Mouse (Mus musculus) olfactory bulb, adult 2 months (tissue): Measurements from ENCODE around the gene Azin2. TPM values are rescaled to one million over a fixed set of nuclear protein-coding genes. Genes with fewer than 3 reads are reported as not detected.

ENCODE experiments used
- H3K27ac ChIP-seq: fragments of 200-500 bp; 2 replicates; pipeline ENCODE4 v1.5.1; 2012; ENCODE audit warnings: low read depth, low read length; ENCODE audit not compliant: insufficient read depth
- H3K4me1 ChIP-seq: fragments of 200-500 bp; 2 replicates; pipeline ENCODE4 v1.6.1; 2012; ENCODE audit warnings: low read length; ENCODE audit not compliant: control insufficient read depth, insufficient read depth
- H3K4me3 ChIP-seq: fragments of 200-500 bp; 2 replicates; pipeline ENCODE4 v1.5.1; 2012; ENCODE audit warnings: mild to moderate bottlenecking, low read depth, low read length, moderate library complexity; ENCODE audit not compliant: insufficient read depth
- CTCF ChIP-seq: fragments of 200-500 bp; IDR thresholded peaks from 2 replicates; pipeline ENCODE4 v1.5.1; 2012; ENCODE audit warnings: low read depth, mild to moderate bottlenecking, low read length, moderate library complexity; ENCODE audit not compliant: insufficient read depth
- POLR2A ChIP-seq: fragments of 200-500 bp; IDR thresholded peaks from 2 replicates; pipeline ENCODE4 v1.6.1; 2012; ENCODE audit warnings: mild to moderate bottlenecking, low read depth, low read length, moderate library complexity; ENCODE audit not compliant: insufficient read depth
- WGBS: fragments of 180-500 bp; shearing (Covaris S2); methylation state at CpG from one replicate; pipeline ENCODE4 v1.1.7; 2018; 5-methylcytosine and 5-hydroxymethylcytosine counted together
- polyA plus RNA-seq: library from polyadenylated mRNA; stranded (reverse); fragments of >200 nt; gene quantifications from 2 replicates; pipeline ENCODE4 v1.2.4, GENCODE M21; 2012; ENCODE audit warnings: low replicate concordance; ENCODE audit not compliant: missing spikeins, insufficient read depth, insufficient read length

The Azin2 gene
- polyA plus RNA-seq, 1 experiment = not detected

GRCm38 (mm10) chr4:128886571-128886970 lies 75.7 kb downstream of the Azin2 start:
- TF ChIP-seq CTCF (no peak), POLR2A (no peak)
- H3K4me3 ChIP-seq = 0 out of 2 replicates have a peak overlapping the region, but pooled peaks have one; percentile 1
- no peak overlapping the region for H3K27ac ChIP-seq
- WGBS = 37% methylated on average over 5 of the region's 5 CpGs
- peaks cover 57% of the 10 kb centered on the region for H3K4me1 ChIP-seq

- H3K4me3 ChIP-seq = no peak overlapping the region
- 95% methylated on average over 8 of the region's 8 CpGs for WGBS
- peaks cover 48% of the 10 kb centered on the region for H3K4me1 ChIP-seq
- H3K27ac ChIP-seq = no peak overlapping the region
- TF ChIP-seq CTCF = no peak
- no peak for TF ChIP-seq POLR2A
These were observed 76.7 kb downstream of the Azin2 start for GRCm38 (mm10) chr4:128885540-128885939.

- no peak for TF ChIP-seq POLR2A
- TF ChIP-seq CTCF = no peak
- Histone ChIP-seq H3K4me3 (peak overlapping the region; percentile 71), H3K27ac (no peak overlapping the region), H3K4me1 (peaks cover 41% of the 10 kb centered on the region)
- 22% methylated on average over 5 of the region's 5 CpGs for WGBS
These were observed 77.5 kb downstream of the Azin2 start for GRCm38 (mm10) chr4:128884711-128885095.

GRCm38 (mm10) chr4:128883801-128884710 lies 78.2 kb downstream of the Azin2 start:
- peak overlapping the region; percentile 71 for H3K4me3 ChIP-seq
- under 1% methylated on average over 93 of the region's 94 CpGs for WGBS
- H3K4me1 ChIP-seq = peaks cover 40% of the 10 kb centered on the region
- H3K27ac ChIP-seq = peak overlapping the region; percentile 55
- no peak for TF ChIP-seq CTCF
- TF ChIP-seq POLR2A = 0 out of 2 replicates have a peak, but pooled peaks have one; percentile 29

- under 1% methylated on average over 35 of the region's 37 CpGs for WGBS
- Histone ChIP-seq H3K4me1 (peaks cover 44% of the 10 kb centered on the region), H3K4me3 (peak within 1 kb of the TSS; percentile 71), H3K27ac (peak within 1 kb of the TSS; percentile 55)
- TF ChIP-seq CTCF (no peak), POLR2A (peak; percentile 78; the same call in 1 of the 2 replicates)
These were observed 78.9 kb downstream of the Azin2 start, which contains the start of gene Trim62 for GRCm38 (mm10) chr4:128883379-128883781. TSS of gene Trim62 (plus strand) at chr4:128883580.

Other genes with a start within 250 kb of the Azin2 start
- not detected in 2 replicates for gene A3galt2, start 207.1 kb downstream of the Azin2 start, polyA plus RNA-seq
- gene Zfp362, start 156.4 kb downstream of the Azin2 start, polyA plus RNA-seq = not detected in 2 replicates
- gene Trim62, start 78.9 kb downstream of the Azin2 start, polyA plus RNA-seq = not detected in 2 replicates
- gene Ak2, start 29.5 kb upstream of the Azin2 start, polyA plus RNA-seq = 173 TPM in 1 of 2 replicates, not detected in the other
- not detected in 2 replicates for gene Rnf19b, start 95.8 kb upstream of the Azin2 start, polyA plus RNA-seq
- gene Tmem54, start 143.1 kb upstream of the Azin2 start, polyA plus RNA-seq = not detected in 2 replicates
- gene Hpca, start 159.6 kb upstream of the Azin2 start, polyA plus RNA-seq = not detected in 2 replicates
- not detected in 2 replicates for gene Fndc5, start 174.6 kb upstream of the Azin2 start, polyA plus RNA-seq
- gene S100pbp, start 227.3 kb upstream of the Azin2 start, polyA plus RNA-seq = not detected in 2 replicates
- gene Yars, start 227.3 kb upstream of the Azin2 start, polyA plus RNA-seq = not detected in 2 replicates